Mouse (Mus musculus): ENCODE measurements around the gene Jak1. TPM values are rescaled to one million over a fixed set of nuclear protein-coding genes. Genes with fewer than 3 reads are reported as not detected.
A peak's percentile ranks its signal among the peaks of the same experiment; 100 is the strongest.

Gene Jak1
- 72.3 and 74.8 TPM in 2 replicates for polyA plus RNA-seq (2012; rRNA removed)

DNA sequence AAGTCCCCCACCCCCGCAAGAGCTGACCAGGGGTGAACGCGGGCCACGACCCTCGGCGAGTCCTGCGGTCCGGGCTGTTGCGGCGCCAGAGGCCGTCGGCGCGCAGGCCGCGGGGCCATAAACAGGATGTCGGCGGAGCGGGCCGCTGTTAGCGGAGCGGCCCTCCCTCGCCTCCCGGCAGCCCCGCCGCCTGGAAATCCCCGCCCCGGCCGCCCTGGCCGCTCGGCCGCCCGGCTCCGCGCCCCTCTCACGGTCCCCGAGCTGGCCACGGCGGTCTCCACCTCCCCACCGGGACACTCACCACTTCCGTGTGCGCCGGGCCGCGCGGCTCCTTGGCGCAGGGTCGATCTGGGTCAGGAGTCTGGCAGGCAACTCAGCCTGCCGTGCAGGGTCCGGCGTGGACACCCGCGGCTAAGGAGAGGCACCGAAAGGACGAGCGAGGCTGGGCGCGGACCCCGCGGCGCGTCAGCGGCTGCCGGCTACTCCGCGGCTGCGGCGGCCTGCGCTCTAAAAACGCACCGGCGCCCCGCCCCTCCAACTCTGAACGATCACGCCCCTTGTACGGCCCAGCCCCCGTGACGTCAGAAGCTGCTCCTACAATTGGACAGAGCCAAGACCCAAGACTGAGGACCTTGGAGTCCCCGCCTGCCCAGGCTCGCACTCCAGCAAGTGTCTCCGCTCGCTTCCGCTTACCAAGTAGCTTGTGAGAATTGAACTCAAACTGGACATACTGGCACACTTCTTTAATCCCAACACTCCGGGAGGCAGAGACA, at the start of gene Jak1:
Gene Jak1, minus strand, starts transcription at position 542 of the 773 bp plus-strand sequence.
- Histone ChIP-seq H3K4me1 (ENCODE audit: control insufficient read depth, insufficient read depth, low read length) (peaks cover 2% of the 10 kb centered on the region; the same call in 1 of the 2 replicates), H3K27ac (ENCODE audit: insufficient read depth, low read length) (peak within 1 kb of the TSS; percentile 96), H3K4me3 (ENCODE audit: insufficient read depth, low read length) (peak within 1 kb of the TSS; percentile 99)
- TF ChIP-seq CTCF (IDR thresholded peaks at IDR 0.05; ENCODE audit: extremely low read depth, insufficient read depth, low read length) (no peak), POLR2A (IDR thresholded peaks at IDR 0.05; ENCODE audit: extremely low read depth, insufficient read depth, low read length) (peak; percentile 84)

DNA sequence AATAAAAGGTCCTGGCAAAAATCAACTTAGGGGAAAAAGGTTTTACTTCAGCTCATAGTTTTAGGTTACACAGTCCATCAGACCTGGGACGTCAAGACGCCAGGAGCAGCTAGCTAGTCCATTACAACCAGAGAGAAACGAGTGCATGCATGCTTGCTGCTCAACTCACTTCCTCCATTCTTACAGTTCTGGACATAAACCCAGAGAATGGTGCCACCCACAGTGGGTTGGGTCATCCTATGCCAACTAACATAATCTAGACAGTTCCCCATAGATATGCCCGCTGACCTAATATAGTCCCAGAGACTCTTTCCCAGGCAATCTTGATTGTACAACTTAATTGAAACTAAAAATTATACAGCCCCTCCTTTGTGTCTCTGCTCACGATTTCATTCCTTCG, 47.0 kb upstream of the Jak1 start:
- no peaks in the 10 kb centered on the region for H3K4me1 ChIP-seq (ENCODE audit: control insufficient read depth, insufficient read depth, low read length)
- H3K4me3 ChIP-seq (ENCODE audit: insufficient read depth, low read length), result no peak overlapping the region
- TF ChIP-seq CTCF (IDR thresholded peaks at IDR 0.05; ENCODE audit: extremely low read depth, insufficient read depth, low read length) (no peak), POLR2A (IDR thresholded peaks at IDR 0.05; ENCODE audit: extremely low read depth, insufficient read depth, low read length) (no peak)
- no peak overlapping the region for H3K27ac ChIP-seq (ENCODE audit: insufficient read depth, low read length)

DNA sequence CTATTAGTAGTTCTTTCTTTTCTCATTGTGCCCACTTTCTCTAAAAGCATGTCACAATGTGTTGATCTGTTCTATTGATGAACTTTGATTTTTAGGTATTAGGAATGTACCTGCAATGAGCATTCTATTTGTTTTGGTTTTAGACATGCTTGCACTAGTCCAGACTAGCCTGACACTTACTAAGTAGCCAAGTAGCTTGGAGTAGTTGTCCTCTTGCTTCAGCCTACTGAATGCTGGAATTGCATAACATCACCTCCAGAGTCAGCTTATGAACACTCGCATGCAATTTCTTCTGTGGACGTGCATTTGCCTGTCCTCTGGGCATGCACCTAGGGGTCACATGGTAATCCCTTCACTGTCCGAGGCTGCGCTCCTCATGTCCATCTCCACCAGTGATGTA, 43.1 kb upstream of the Jak1 start:
- no peak overlapping the region for H3K27ac ChIP-seq (ENCODE audit: insufficient read depth, low read length)
- H3K4me3 ChIP-seq (ENCODE audit: insufficient read depth, low read length), result no peak overlapping the region
- TF ChIP-seq CTCF (IDR thresholded peaks at IDR 0.05; ENCODE audit: extremely low read depth, insufficient read depth, low read length) (no peak), POLR2A (IDR thresholded peaks at IDR 0.05; ENCODE audit: extremely low read depth, insufficient read depth, low read length) (no peak)
- H3K4me1 ChIP-seq (ENCODE audit: control insufficient read depth, insufficient read depth, low read length), result peaks cover 8% of the 10 kb centered on the region

DNA sequence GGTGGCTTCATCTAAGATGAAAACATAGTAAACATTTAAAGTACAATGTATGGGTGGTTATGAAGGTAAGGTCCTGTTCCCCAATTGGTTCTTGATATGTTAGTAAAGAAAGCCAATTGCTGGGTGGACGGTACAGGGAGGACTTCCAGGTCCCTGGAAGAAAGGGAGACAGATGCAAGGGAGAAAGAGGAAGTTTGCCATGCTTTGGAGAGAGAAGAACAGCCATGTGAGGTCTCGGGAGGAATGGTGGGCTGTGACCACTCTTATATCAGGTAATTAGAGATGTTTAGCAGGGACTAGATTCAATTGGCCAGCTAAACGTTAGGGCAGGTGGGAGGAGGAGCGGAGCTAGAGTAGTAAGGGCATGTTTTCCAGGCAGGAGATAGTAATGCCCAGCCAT, 42.2 kb upstream of the Jak1 start:
- H3K4me1 ChIP-seq (ENCODE audit: control insufficient read depth, insufficient read depth, low read length), result peaks cover 8% of the 10 kb centered on the region
- no peak overlapping the region for H3K27ac ChIP-seq (ENCODE audit: insufficient read depth, low read length)
- H3K4me3 ChIP-seq (ENCODE audit: insufficient read depth, low read length), result no peak overlapping the region
- TF ChIP-seq CTCF (IDR thresholded peaks at IDR 0.05; ENCODE audit: extremely low read depth, insufficient read depth, low read length) (no peak), POLR2A (IDR thresholded peaks at IDR 0.05; ENCODE audit: extremely low read depth, insufficient read depth, low read length) (no peak)

DNA sequence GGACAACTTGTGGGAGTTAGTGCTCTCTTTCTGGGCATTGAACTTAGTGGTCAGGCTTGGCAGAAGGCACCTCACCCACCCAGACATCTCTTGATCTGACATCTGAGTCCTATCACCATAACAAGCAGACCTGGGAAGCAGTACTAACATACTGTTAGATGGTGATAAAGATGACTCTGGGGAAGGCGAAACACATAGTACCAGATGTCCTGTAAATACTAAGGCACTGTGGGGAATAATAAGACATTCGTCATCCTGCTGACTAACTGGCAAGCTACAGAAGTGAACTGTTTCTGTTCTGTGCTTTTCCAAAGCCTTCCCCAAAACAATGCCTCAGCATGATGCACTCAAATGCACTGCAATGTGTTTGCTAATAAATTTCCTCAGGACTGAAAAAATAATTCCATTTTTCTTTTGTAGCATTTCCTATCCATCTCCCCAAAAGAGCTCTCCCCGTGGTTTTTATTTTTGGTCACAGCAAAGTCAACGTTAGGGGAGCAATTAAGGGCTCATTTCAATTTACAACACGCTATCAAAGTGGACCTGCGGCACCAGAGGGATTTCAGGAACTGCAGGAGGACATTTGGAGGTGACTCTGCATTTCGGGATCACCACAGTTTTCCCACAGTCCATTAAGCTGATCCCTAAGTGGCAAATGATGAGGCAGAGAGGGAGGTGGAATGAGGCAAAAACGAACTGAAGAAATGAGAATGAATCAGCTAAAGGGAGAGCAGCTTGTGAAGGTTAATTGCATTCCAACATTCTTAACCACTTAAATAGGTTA, 41.2 kb upstream of the Jak1 start:
- Histone ChIP-seq H3K4me3 (ENCODE audit: insufficient read depth, low read length) (no peak overlapping the region), H3K4me1 (ENCODE audit: control insufficient read depth, insufficient read depth, low read length) (peaks cover 8% of the 10 kb centered on the region), H3K27ac (ENCODE audit: insufficient read depth, low read length) (no peak overlapping the region)
- TF ChIP-seq POLR2A (IDR thresholded peaks at IDR 0.05; ENCODE audit: extremely low read depth, insufficient read depth, low read length) (no peak), CTCF (IDR thresholded peaks at IDR 0.05; ENCODE audit: extremely low read depth, insufficient read depth, low read length) (no peak)

DNA sequence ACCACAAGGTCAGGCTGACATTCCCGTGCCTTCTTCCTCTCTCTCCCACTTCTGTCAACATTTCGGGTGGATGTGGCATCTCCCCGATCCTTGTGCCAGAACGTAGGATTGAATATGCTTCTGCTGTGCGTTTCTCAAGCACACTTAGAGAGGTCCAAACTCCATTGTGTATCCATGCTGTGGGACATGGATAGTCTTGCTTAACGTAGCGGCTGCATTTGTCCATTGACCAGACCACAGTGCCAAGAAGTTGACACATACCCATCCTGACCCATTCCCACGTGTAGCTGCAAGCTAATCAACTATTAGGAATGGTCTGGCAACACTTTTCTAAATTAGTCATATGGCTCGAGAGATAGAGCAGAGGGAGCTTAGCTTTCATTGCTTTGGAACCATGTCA, 40.0 kb upstream of the Jak1 start:
- TF ChIP-seq CTCF (IDR thresholded peaks at IDR 0.05; ENCODE audit: extremely low read depth, insufficient read depth, low read length) (no peak), POLR2A (IDR thresholded peaks at IDR 0.05; ENCODE audit: extremely low read depth, insufficient read depth, low read length) (no peak)
- H3K27ac ChIP-seq (ENCODE audit: insufficient read depth, low read length), result no peak overlapping the region
- H3K4me3 ChIP-seq (ENCODE audit: insufficient read depth, low read length), result no peak overlapping the region
- H3K4me1 ChIP-seq (ENCODE audit: control insufficient read depth, insufficient read depth, low read length), result peaks cover 8% of the 10 kb centered on the region

DNA sequence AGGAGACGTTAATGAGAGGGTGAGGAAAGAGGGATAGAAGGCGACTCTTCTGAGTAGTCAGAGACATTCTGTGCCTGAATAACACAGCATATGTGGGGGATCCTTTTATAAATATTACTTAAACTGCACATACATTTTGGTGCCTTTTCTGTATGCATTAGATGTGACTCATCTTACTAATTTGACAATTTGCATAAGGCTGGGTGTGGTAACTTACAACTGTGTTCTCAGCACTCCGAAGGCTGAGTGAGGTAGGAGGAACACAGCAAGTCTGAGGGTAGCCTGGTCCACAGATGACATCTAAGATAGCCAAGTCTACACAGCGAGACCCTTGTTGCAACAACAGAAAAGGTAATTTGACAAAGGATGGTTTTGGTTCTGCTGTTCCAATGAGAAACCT, 39.0 kb upstream of the Jak1 start:
- Histone ChIP-seq H3K4me1 (ENCODE audit: control insufficient read depth, insufficient read depth, low read length) (peaks cover 8% of the 10 kb centered on the region), H3K27ac (ENCODE audit: insufficient read depth, low read length) (no peak overlapping the region), H3K4me3 (ENCODE audit: insufficient read depth, low read length) (no peak overlapping the region)
- no peak for TF ChIP-seq CTCF (IDR thresholded peaks at IDR 0.05; ENCODE audit: extremely low read depth, insufficient read depth, low read length)

DNA sequence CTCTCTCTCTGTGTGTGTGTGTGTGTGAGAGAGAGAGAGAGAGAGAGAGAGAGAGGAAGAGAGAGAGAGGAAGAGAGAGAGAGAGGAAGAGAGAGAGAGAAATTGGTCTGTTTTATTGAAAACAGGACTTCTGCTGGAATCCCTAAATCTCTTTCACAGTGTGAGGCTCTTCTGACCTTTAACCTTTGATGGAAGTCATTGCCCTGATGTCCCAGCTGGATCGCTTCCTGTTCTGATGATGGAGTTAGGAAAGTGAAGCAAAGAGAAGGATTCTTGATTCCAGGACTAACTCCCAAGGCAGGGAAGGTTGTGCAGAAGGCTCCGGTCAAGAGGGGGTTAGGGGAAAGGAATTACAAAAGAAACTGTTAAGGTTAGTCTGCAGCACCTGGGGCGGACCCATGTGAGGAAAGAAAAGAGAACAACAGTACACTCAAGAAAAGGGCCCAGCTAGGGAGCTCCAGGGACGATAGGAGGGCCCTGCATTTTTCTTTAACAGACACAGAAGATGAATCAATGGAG, 35.4 kb upstream of the Jak1 start:
- no peak overlapping the region for H3K4me3 ChIP-seq (ENCODE audit: insufficient read depth, low read length)
- H3K4me1 ChIP-seq (ENCODE audit: control insufficient read depth, insufficient read depth, low read length), result peaks cover 3% of the 10 kb centered on the region; the same call in 1 of the 2 replicates
- no peak overlapping the region for H3K27ac ChIP-seq (ENCODE audit: insufficient read depth, low read length)
- TF ChIP-seq POLR2A (IDR thresholded peaks at IDR 0.05; ENCODE audit: extremely low read depth, insufficient read depth, low read length) (no peak), CTCF (IDR thresholded peaks at IDR 0.05; ENCODE audit: extremely low read depth, insufficient read depth, low read length) (no peak)

DNA sequence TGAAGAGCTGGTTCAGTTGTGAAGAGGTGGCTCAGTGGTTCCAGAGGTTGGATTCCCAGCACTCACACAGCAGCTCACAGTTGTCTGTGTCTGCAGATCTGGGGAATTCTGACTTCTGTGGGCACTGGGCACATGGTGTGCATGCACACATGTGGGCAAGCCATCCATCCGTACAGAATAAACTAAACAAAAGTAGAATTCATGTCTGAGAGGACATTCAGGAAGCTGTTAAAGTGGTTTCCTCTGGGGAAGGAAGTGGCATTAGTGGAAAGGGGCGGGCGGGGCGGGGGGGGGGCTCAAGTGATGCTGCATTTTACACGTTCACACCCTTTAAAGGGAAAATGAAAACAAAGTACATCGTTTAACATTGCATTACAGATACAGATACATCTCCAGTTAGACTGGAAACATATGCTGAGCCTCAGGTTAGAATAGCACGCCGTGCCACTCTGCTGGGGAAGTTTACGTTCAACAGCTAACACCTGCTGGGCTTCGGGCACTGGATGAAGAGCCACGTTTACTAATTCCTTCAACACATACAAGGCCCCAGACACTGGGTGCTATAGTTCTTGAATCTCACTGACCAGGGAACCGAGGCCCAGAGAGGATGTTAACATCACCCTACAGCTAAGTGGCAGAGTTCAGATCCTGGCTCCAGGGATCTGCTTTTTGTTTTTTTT, 33.4 kb upstream of the Jak1 start:
- H3K4me1 ChIP-seq (ENCODE audit: control insufficient read depth, insufficient read depth, low read length), result no peaks in the 10 kb centered on the region
- no peak overlapping the region for H3K27ac ChIP-seq (ENCODE audit: insufficient read depth, low read length)
- TF ChIP-seq POLR2A (IDR thresholded peaks at IDR 0.05; ENCODE audit: extremely low read depth, insufficient read depth, low read length), result no peak
- TF ChIP-seq CTCF (IDR thresholded peaks at IDR 0.05; ENCODE audit: extremely low read depth, insufficient read depth, low read length), result no peak
- no peak overlapping the region for H3K4me3 ChIP-seq (ENCODE audit: insufficient read depth, low read length)

Measured in cortical plate, adult 2 months (tissue).